Mouse (Mus musculus) MEL (cell line): ENCODE results near the gene Naa35. TPM values are rescaled to one million over a fixed set of nuclear protein-coding genes. Genes with fewer than 3 reads are reported as not detected.

Experiments used
- DNase-seq: peaks from one replicate; pipeline ENCODE4 v3.0.0; 2011; ENCODE audit warnings: low read depth, low spot score
- H3K27ac ChIP-seq: 2 replicates; pipeline ENCODE4 v1.5.1; 2012; ENCODE audit warnings: low read depth, mild to moderate bottlenecking, control low read depth, low read length, moderate library complexity; ENCODE audit not compliant: control insufficient read depth
- H3K27me3 ChIP-seq, 2 experiments: fragments of 150-350 bp in 1 of 2; sonication (generic) in 1 of 2; 2 replicates each; pipeline ENCODE4 v1.6.1; 2012; ENCODE audit warnings: low read length in 2 of 2, mild to moderate bottlenecking in 2 of 2, improper control_type of control experiment in 1 of 2, moderate library complexity in 1 of 2; ENCODE audit not compliant: insufficient read depth in 2 of 2, control insufficient read depth in 1 of 2
- H3K36me3 ChIP-seq, 2 experiments: 2 replicates each; pipeline ENCODE4 v1.6.1; 2012 to 2014; ENCODE audit warnings: low read length in 2 of 2, improper control_type of control experiment in 1 of 2, inconsistent platforms in 1 of 2, mild to moderate bottlenecking in 1 of 2; ENCODE audit not compliant: insufficient read depth in 2 of 2, control insufficient read depth in 1 of 2
- H3K4me1 ChIP-seq, 2 experiments: fragments of 150-350 bp in 1 of 2; sonication (generic) in 1 of 2; 2 replicates each; pipeline ENCODE4 v1.6.1; 2012; ENCODE audit warnings: low read length in 2 of 2, improper control_type of control experiment in 1 of 2, mild to moderate bottlenecking in 1 of 2; ENCODE audit not compliant: insufficient read depth in 2 of 2, control insufficient read depth in 1 of 2
- H3K4me3 ChIP-seq, 2 experiments: fragments of 150-350 bp in 1 of 2; sonication (generic) in 1 of 2; 2 replicates each; pipeline ENCODE4 v1.5.1; 2012; ENCODE audit warnings: low read depth in 2 of 2, low read length in 2 of 2, mild to moderate bottlenecking in 2 of 2, moderate library complexity in 2 of 2, control low read depth in 1 of 2, improper control_type of control experiment in 1 of 2; ENCODE audit not compliant: control insufficient read depth in 1 of 2, insufficient read depth in 1 of 2
- H3K79me2 ChIP-seq: 2 replicates; pipeline ENCODE4 v1.6.1; 2012; ENCODE audit warnings: mild to moderate bottlenecking, low read length, moderate library complexity; ENCODE audit not compliant: control insufficient read depth, poor library complexity, insufficient read depth
- H3K9ac ChIP-seq: 2 replicates; pipeline ENCODE4 v1.6.1; 2012; ENCODE audit warnings: low read depth, mild to moderate bottlenecking, control low read depth, low read length, moderate library complexity; ENCODE audit not compliant: control insufficient read depth, poor library complexity, severe bottlenecking
- H3K9me3 ChIP-seq: fragments of 150-350 bp; sonication (generic); replicated peaks from 2 replicates; pipeline ENCODE4 v1.6.1; 2012; ENCODE audit warnings: mild to moderate bottlenecking, low read length, improper control_type of control experiment, moderate library complexity; ENCODE audit not compliant: insufficient read depth
- CTCF ChIP-seq, 3 experiments: IDR thresholded peaks in 2 of 3; conservative IDR thresholded peaks in 1 of 3; 2 replicates each; pipeline ENCODE4 v1.5.1; 2011 to 2012; ENCODE audit warnings: low read length in 3 of 3, low read depth in 2 of 3, mild to moderate bottlenecking in 2 of 3, improper control_type of control experiment in 1 of 3, inconsistent platforms in 1 of 3, mixed read lengths in 1 of 3, moderate library complexity in 1 of 3; ENCODE audit not compliant: control insufficient read depth in 1 of 3, insufficient read depth in 1 of 3, poor library complexity in 1 of 3, severe bottlenecking in 1 of 3
- E2F4 ChIP-seq: IDR thresholded peaks from 2 replicates; pipeline ENCODE4 v1.6.1; 2011; ENCODE audit warnings: low read depth, low read length, improper control_type of control experiment, borderline replicate concordance
- GABPA ChIP-seq: IDR thresholded peaks from 2 replicates; pipeline ENCODE4 v1.6.1; 2012; ENCODE audit warnings: low read depth, mild to moderate bottlenecking, inconsistent platforms, low read length, improper control_type of control experiment, moderate library complexity
- JUND ChIP-seq: IDR thresholded peaks from 2 replicates; pipeline ENCODE4 v1.6.1; 2011; ENCODE audit warnings: low read depth, mild to moderate bottlenecking, improper control_type of control experiment, low read length
- MAX ChIP-seq: IDR thresholded peaks from 2 replicates; pipeline ENCODE4 v1.6.1; 2011; ENCODE audit warnings: low read length, improper control_type of control experiment
- MEF2A ChIP-seq: IDR thresholded peaks from 2 replicates; pipeline ENCODE4 v1.6.1; 2014; ENCODE audit warnings: low read depth, mild to moderate bottlenecking, inconsistent platforms, low read length, improper control_type of control experiment; ENCODE audit not compliant: poor library complexity, insufficient replicate concordance, severe bottlenecking; ENCODE audit errors: extremely low read depth
- MXI1 ChIP-seq: IDR thresholded peaks from 2 replicates; pipeline ENCODE4 v1.6.1; 2011; ENCODE audit warnings: mild to moderate bottlenecking, low read depth, low read length, improper control_type of control experiment
- MYC ChIP-seq: IDR thresholded peaks from 2 replicates; pipeline ENCODE4 v1.6.1; 2011; ENCODE audit warnings: low read depth, mild to moderate bottlenecking, low read length, improper control_type of control experiment, moderate library complexity
- POLR2AphosphoS2 ChIP-seq: IDR thresholded peaks from 2 replicates; pipeline ENCODE4 v1.6.1; 2011; ENCODE audit warnings: low read length, improper control_type of control experiment
- POLR2AphosphoS5 ChIP-seq: IDR thresholded peaks from 2 replicates; pipeline ENCODE4 v1.6.1; 2012; ENCODE audit warnings: low read depth, borderline replicate concordance, mild to moderate bottlenecking, inconsistent platforms, low read length, moderate library complexity, mixed read lengths
- RAD21 ChIP-seq: IDR thresholded peaks from 2 replicates; pipeline ENCODE4 v1.6.1; 2011; ENCODE audit warnings: mild to moderate bottlenecking, low read depth, low read length, improper control_type of control experiment
- RCOR1 ChIP-seq: IDR thresholded peaks from 2 replicates; pipeline ENCODE4 v1.6.1; 2012; ENCODE audit warnings: low read depth, mild to moderate bottlenecking, inconsistent platforms, low read length, improper control_type of control experiment
- SIN3A ChIP-seq: IDR thresholded peaks from 2 replicates; pipeline ENCODE4 v1.6.1; 2012; ENCODE audit warnings: low read length, improper control_type of control experiment, inconsistent platforms
- TAL1 ChIP-seq: IDR thresholded peaks from 2 replicates; pipeline ENCODE4 v1.6.1; 2012; ENCODE audit warnings: mild to moderate bottlenecking, inconsistent platforms, low read length, moderate library complexity, mixed read lengths
- UBTF ChIP-seq: IDR thresholded peaks from 2 replicates; pipeline ENCODE4 v1.6.1; 2012; ENCODE audit warnings: low read depth, mild to moderate bottlenecking, inconsistent platforms, low read length, improper control_type of control experiment, moderate library complexity, borderline replicate concordance; ENCODE audit not compliant: insufficient read depth
- USF1 ChIP-seq: IDR thresholded peaks from 2 replicates; pipeline ENCODE4 v1.6.1; 2014; ENCODE audit warnings: low read depth, mild to moderate bottlenecking, inconsistent platforms, low read length, improper control_type of control experiment, moderate library complexity
- USF2 ChIP-seq, 2 experiments: IDR thresholded peaks; 2 replicates each; pipeline ENCODE4 v1.6.1; 2011 to 2012; ENCODE audit warnings: improper control_type of control experiment in 2 of 2, low read length in 2 of 2, borderline replicate concordance in 1 of 2, inconsistent platforms in 1 of 2, low read depth in 1 of 2, mild to moderate bottlenecking in 1 of 2; ENCODE audit not compliant: insufficient read depth in 1 of 2
- ZC3H11A ChIP-seq: IDR thresholded peaks from 2 replicates; pipeline ENCODE4 v1.6.1; 2012; ENCODE audit warnings: low read depth, mild to moderate bottlenecking, inconsistent platforms, low read length, improper control_type of control experiment
- ZMIZ1 ChIP-seq: IDR thresholded peaks from 2 replicates; pipeline ENCODE4 v1.6.1; 2012; ENCODE audit warnings: low read depth, mild to moderate bottlenecking, inconsistent platforms, low read length, improper control_type of control experiment, moderate library complexity
- ZNF384 ChIP-seq: IDR thresholded peaks from 2 replicates; pipeline ENCODE4 v1.6.1; 2012; ENCODE audit warnings: low read depth, mild to moderate bottlenecking, inconsistent platforms, low read length, improper control_type of control experiment
- polyA plus RNA-seq, 2 experiments: library from polyadenylated mRNA; stranded (reverse) in 1 of 2; unstranded in 1 of 2; fragments of >175 nt in 1 of 2; fragments of >200 nt in 1 of 2; gene quantifications; 2 replicates each; pipeline versions ENCODE4 v1.2.1 to v1.2.4; 2012; ENCODE audit warnings: low replicate concordance in 2 of 2, low read depth in 1 of 2; ENCODE audit not compliant: insufficient read length in 2 of 2, insufficient read depth in 1 of 2, missing spikeins in 1 of 2
- total RNA-seq: library from RNA; depleted of rRNA; stranded (reverse); fragments of 300-350 nt; gene quantifications from 2 replicates; pipeline ENCODE4 v1.2.3, GENCODE M21; 2012

Gene Naa35
- total and polyA plus RNA-seq, 3 experiments, result 19.5 to 44.4 TPM; not detected in 1

GRCm38 (mm10) chr13:59637800-59638199 lies 52.7 kb downstream of the Naa35 start:
- no peak for TF ChIP-seq CTCF (IDR thresholded peaks at IDR 0.05 in 2 of 3, conservative IDR thresholded peaks at IDR 0.05 in 1 of 3; ENCODE audit: control insufficient read depth in 1 of 3, insufficient read depth in 1 of 3, low read depth in 2 of 3, low read length in 3 of 3, poor library complexity in 1 of 3, severe bottlenecking in 1 of 3)
- no peak for TF ChIP-seq GABPA
- TF ChIP-seq ZC3H11A, result no peak
- no peak for TF ChIP-seq RAD21
- TF ChIP-seq MYC, result no peak
- TF ChIP-seq SIN3A, result no peak
- no peak for TF ChIP-seq UBTF
- TF ChIP-seq MEF2A, result no peak
- no peak for TF ChIP-seq JUND
- TF ChIP-seq TAL1, result no peak
- no peak for TF ChIP-seq ZMIZ1
- TF ChIP-seq MAX, result no peak
- no peak for TF ChIP-seq RCOR1
- no peak for TF ChIP-seq E2F4
- no peak for TF ChIP-seq POLR2AphosphoS5
- TF ChIP-seq MXI1, result no peak
- Histone ChIP-seq H3K79me2 (no peaks in the 10 kb centered on the region), H3K27ac (no peak overlapping the region), H3K36me3 (0 out of 4 replicates have a peak, but pooled peaks cover 0 to 4% of the 10 kb centered on the region in 2 experiments), H3K9ac (no peak overlapping the region), H3K4me1 (no peaks in the 10 kb centered on the region), H3K9me3 (no peaks in the 10 kb centered on the region), H3K4me3 (no peak overlapping the region), H3K27me3 (no peaks in the 10 kb centered on the region)
- no peak for DNase-seq

DNA sequence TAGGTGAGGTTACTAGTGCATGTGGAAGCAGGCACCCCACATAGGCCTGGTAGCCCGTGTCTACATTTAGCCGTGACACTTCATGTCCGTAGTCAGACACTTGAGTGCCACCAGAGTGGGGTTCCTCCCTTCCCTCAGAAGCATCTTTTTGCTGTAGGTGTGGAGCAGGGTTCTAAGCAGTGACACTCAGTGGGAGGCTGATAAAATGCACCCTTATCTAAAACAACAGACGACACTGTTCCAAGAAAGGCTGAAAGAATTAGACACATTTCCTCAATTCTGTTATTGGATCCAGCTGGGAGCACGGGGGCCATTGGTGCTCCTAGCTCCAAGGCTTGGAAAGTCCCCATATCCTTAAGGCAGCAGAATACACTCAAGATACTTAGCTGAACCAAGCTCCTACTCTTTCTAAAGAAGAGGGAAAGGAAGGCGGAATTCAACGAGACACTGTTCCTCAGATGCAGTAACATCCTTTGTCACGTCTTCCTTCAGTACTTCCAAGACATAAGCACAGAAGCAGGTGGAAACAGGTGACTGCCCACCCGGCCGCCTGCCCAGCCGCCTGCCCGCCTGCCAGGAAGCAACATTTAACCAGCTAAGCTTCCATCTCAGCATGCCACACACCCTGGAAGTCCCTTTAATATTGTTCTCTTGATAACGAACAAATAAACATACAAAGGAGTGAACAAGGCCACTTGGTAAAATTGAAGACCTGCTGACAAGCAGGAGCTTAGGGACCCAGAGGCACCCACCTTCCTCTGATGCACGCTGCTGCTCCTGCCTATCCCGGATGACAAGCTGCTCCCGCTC lies 54.5 kb downstream of the Naa35 start:
- Histone ChIP-seq H3K27me3 (no peaks in the 10 kb centered on the region), H3K79me2 (no peaks in the 10 kb centered on the region), H3K9me3 (no peaks in the 10 kb centered on the region), H3K27ac (no peak overlapping the region), H3K36me3 (peaks cover 0 to 6% of the 10 kb centered on the region in 2 experiments; a peak in 1 of 4 replicates), H3K4me1 (no peaks in the 10 kb centered on the region), H3K4me3 (no peak overlapping the region), H3K9ac (no peak overlapping the region)
- TF ChIP-seq USF2 (IDR thresholded peaks at IDR 0.05; ENCODE audit: borderline replicate concordance in 1 of 2, insufficient read depth in 1 of 2, low read depth in 1 of 2, low read length in 2 of 2) (no peak), POLR2AphosphoS2 (no peak), ZNF384 (no peak), GABPA (no peak), POLR2AphosphoS5 (no peak), USF1 (no peak), JUND (no peak), MAX (no peak)
- DNase-seq, result no peak
